Mouse (Mus musculus): ENCODE results near the gene Hcrt. TPM values are rescaled to one million over a fixed set of nuclear protein-coding genes. Genes with fewer than 3 reads are reported as not detected.

Hcrt gene
- total RNA-seq, 1 experiment from 2014 or later: not detected

- no peak for DNase-seq
Observed at GRCm38 (mm10) chr11:100735954-100736745, 26.6 kb downstream of the Hcrt start.

- no peak for DNase-seq
Observed at GRCm38 (mm10) chr11:100735134-100735865, 27.4 kb downstream of the Hcrt start.

GRCm38 (mm10) chr11:100730477-100731205, 32.1 kb downstream of the Hcrt start:
- no peak for DNase-seq

GRCm38 (mm10) chr11:100729976-100730375, 32.8 kb downstream of the Hcrt start:
- DNase-seq: no peak

- no peak for DNase-seq
Observed at GRCm38 (mm10) chr11:100728601-100729000, 34.1 kb downstream of the Hcrt start.

- no peak for DNase-seq
Observed at GRCm38 (mm10) chr11:100727201-100727600, 35.5 kb downstream of the Hcrt start.

GRCm38 (mm10) chr11:100724919-100725512, 37.7 kb downstream of the Hcrt start:
- DNase-seq: no peak

GRCm38 (mm10) chr11:100722493-100723028, 40.2 kb downstream of the Hcrt start:
- DNase-seq: no peak

- no peak for DNase-seq
Observed at GRCm38 (mm10) chr11:100721776-100722492, 40.8 kb downstream of the Hcrt start.

GRCm38 (mm10) chr11:100721254-100721653, 41.5 kb downstream of the Hcrt start:
- DNase-seq: no peak

- no peak for DNase-seq
Observed at GRCm38 (mm10) chr11:100720345-100720744, 42.4 kb downstream of the Hcrt start.

- DNase-seq: no peak
Observed at GRCm38 (mm10) chr11:100719893-100720292, 42.8 kb downstream of the Hcrt start.

- no peak for DNase-seq
Observed at GRCm38 (mm10) chr11:100719312-100719711, 43.4 kb downstream of the Hcrt start.

GRCm38 (mm10) chr11:100718866-100719265, 43.9 kb downstream of the Hcrt start:
- DNase-seq: no peak

- no peak for DNase-seq
Observed at GRCm38 (mm10) chr11:100718462-100718861, 44.3 kb downstream of the Hcrt start.

- no peak for DNase-seq
Observed at GRCm38 (mm10) chr11:100716649-100717048, 46.1 kb downstream of the Hcrt start.

GRCm38 (mm10) chr11:100714948-100715347, 47.8 kb downstream of the Hcrt start:
- no peak for DNase-seq

GRCm38 (mm10) chr11:100714534-100714915, 48.2 kb downstream of the Hcrt start:
- peak; percentile 83 for DNase-seq

- peak; percentile 76 for DNase-seq
Observed at GRCm38 (mm10) chr11:100713735-100714533, 48.8 kb downstream of the Hcrt start, which contains the start of gene Hspb9. Gene Hspb9 (plus strand): TSS chr11:100713850.

GRCm38 (mm10) chr11:100713174-100713573, 49.6 kb downstream of the Hcrt start:
- DNase-seq: no peak

All from adrenal gland, postnatal 25 days (tissue).